Mouse (Mus musculus): ENCODE data around the gene Zswim8. TPM values are rescaled to one million over a fixed set of nuclear protein-coding genes. Genes with fewer than 3 reads are reported as not detected.

The Zswim8 gene
- polyA plus RNA-seq, 1 experiment, result not detected

DNA sequence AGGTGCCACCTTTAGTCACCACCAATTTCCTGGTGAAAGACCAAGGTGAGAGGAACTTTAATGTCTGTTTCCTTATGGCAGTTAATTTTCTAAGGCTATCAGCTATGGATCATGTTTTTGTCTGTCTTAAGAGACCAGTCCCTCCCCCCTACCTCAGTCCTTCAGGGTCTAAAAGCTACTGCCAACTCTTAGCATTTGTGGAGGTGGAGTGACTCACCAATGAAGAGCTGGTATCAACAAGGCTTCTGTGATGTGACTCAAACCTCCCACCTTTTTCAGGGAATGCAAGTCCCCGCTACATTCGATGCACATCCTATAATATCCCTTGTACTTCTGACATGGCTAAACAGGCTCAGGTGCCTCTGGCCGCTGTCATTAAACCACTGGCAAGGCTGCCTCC, 20.8 kb upstream of the Zswim8 start:
- H3K27ac ChIP-seq (ENCODE audit: insufficient read depth, low read depth, low read length), result peak overlapping the region; percentile 46; the same call in 1 of the 2 replicates

DNA sequence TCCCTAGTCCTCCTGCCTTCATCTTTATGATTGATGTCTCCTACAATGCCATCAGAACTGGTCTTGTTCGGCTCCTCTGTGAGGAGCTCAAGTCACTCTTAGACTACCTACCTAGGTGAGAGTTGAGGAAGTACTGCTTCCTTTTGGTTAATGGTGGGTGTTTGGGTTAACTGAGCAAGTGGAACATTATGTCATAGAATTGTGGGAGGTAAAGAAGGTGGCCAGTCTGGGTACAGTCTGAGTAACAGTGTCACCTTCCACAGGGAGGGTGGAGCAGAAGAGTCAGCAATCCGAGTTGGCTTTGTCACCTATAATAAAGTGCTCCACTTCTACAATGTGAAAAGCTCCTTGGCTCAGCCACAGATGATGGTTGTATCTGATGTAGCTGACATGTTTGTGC, 18.3 kb upstream of the Zswim8 start:
- Histone ChIP-seq H3K4me1 (ENCODE audit: control insufficient read depth, insufficient read depth, low read length) (peaks cover 10% of the 10 kb centered on the region; the same call in 1 of the 2 replicates), H3K27ac (ENCODE audit: insufficient read depth, low read depth, low read length) (no peak overlapping the region), H3K4me3 (ENCODE audit: insufficient read depth, low read depth, low read length) (no peak overlapping the region)
- no peak for TF ChIP-seq POLR2A (IDR thresholded peaks at IDR 0.05; ENCODE audit: insufficient read depth, low read depth, low read length)
- no peak for TF ChIP-seq CTCF (IDR thresholded peaks at IDR 0.05; ENCODE audit: insufficient read depth, low read depth, low read length)
- WGBS, result 77% methylated on average over 2 of the region's 2 CpGs

More for the DNA sequence above, 20.8 kb upstream of the Zswim8 start:
- WGBS, result 51% methylated on average over 3 of the region's 3 CpGs
- peaks cover 10% of the 10 kb centered on the region; the same call in 1 of the 2 replicates for H3K4me1 ChIP-seq (ENCODE audit: control insufficient read depth, insufficient read depth, low read length)
- TF ChIP-seq POLR2A (IDR thresholded peaks at IDR 0.05; ENCODE audit: insufficient read depth, low read depth, low read length) (no peak), CTCF (IDR thresholded peaks at IDR 0.05; ENCODE audit: insufficient read depth, low read depth, low read length) (no peak)
- no peak overlapping the region for H3K4me3 ChIP-seq (ENCODE audit: insufficient read depth, low read depth, low read length)

DNA sequence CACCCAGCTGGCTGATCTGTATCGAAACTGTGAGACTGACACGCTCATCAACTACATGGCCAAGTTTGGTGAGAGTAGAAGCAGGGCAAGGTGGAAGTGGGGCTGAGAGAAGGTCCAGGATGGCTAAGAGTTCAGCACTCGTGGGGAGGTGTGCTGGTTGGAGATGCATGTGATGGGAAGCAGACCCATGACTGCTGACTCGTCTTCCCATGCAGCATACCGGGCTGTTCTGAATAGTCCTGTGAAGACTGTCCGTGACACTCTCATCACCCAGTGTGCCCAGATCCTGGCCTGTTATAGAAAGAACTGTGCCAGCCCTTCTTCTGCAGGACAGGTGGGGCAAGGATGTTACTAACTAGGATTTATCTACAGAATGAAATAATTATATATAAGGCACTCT, 15.6 kb upstream of the Zswim8 start:
- Histone ChIP-seq H3K4me3 (ENCODE audit: insufficient read depth, low read depth, low read length) (no peak overlapping the region), H3K27ac (ENCODE audit: insufficient read depth, low read depth, low read length) (no peak overlapping the region), H3K4me1 (ENCODE audit: control insufficient read depth, insufficient read depth, low read length) (peaks cover 9% of the 10 kb centered on the region)
- TF ChIP-seq POLR2A (IDR thresholded peaks at IDR 0.05; ENCODE audit: insufficient read depth, low read depth, low read length) (no peak), CTCF (IDR thresholded peaks at IDR 0.05; ENCODE audit: insufficient read depth, low read depth, low read length) (no peak)
- WGBS, result 87% methylated on average over 6 of the region's 6 CpGs

DNA sequence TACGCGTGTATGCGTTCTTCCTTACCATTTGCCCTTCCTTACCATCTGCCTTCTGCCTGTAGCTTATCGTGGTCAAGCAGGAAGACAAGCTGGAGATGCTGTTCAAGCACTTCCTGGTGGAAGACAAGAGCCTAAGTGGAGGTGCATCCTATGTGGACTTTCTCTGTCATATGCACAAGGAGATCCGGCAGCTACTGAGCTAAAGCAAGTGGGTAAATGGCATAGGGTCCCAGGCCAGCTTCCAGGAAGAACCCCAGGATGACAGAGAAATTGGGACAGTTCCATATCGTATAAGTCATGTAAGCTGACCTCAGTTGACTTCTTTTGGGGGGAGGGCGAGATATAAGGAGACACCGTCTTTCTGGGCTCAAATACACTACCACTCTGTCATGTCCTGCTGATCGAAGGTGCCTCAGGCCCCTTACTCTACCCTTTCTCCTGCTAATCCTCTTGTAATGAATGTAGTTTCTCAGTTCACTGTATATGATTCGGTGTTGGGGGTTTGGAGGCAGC, 13.7 kb upstream of the Zswim8 start:
- Histone ChIP-seq H3K27ac (ENCODE audit: insufficient read depth, low read depth, low read length) (no peak overlapping the region), H3K4me3 (ENCODE audit: insufficient read depth, low read depth, low read length) (no peak overlapping the region), H3K4me1 (ENCODE audit: control insufficient read depth, insufficient read depth, low read length) (peaks cover 10% of the 10 kb centered on the region)
- 92% methylated on average over 10 of the region's 10 CpGs for WGBS
- TF ChIP-seq CTCF (IDR thresholded peaks at IDR 0.05; ENCODE audit: insufficient read depth, low read depth, low read length), result no peak
- no peak for TF ChIP-seq POLR2A (IDR thresholded peaks at IDR 0.05; ENCODE audit: insufficient read depth, low read depth, low read length)

DNA sequence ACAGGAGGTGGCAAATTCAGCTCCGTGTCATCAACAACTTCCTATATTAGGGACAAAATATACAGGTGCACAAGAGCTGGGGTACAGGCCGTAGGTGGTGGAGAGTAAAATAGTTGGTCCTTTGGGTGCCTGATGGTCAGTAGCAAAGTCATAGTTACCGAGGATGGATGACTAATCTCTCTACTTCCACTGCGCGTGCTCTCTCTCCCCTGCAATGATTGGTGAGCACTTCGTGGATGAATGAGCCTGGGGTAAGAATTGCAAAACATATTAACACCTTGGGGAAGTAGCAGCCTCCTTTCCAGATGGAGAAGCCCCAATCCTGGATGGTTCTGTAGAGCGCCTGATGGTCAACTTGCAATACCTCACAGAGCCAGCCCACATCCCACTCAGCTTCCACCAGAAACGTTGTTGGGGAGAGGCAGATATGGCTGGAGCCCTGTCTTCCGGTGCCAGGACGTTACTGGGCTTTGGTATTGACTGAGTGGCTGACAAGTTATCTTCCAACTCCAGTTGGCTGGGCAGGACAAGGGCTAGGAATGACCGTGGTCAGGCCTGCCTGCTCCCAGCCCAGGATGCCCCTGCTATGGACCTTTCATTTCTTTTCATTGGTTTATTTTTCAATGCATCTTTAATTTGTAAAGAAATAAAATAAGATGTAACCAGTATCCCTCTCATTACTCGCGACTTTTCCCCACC, 13.0 kb upstream of the Zswim8 start:
- H3K4me3 ChIP-seq (ENCODE audit: insufficient read depth, low read depth, low read length), result peak overlapping the region; percentile 88
- 41% methylated on average over 13 of the region's 13 CpGs for WGBS
- TF ChIP-seq CTCF (IDR thresholded peaks at IDR 0.05; ENCODE audit: insufficient read depth, low read depth, low read length), result no peak
- no peak for TF ChIP-seq POLR2A (IDR thresholded peaks at IDR 0.05; ENCODE audit: insufficient read depth, low read depth, low read length)
- H3K4me1 ChIP-seq (ENCODE audit: control insufficient read depth, insufficient read depth, low read length), result peaks cover 10% of the 10 kb centered on the region
- peak overlapping the region; percentile 39 for H3K27ac ChIP-seq (ENCODE audit: insufficient read depth, low read depth, low read length)

DNA sequence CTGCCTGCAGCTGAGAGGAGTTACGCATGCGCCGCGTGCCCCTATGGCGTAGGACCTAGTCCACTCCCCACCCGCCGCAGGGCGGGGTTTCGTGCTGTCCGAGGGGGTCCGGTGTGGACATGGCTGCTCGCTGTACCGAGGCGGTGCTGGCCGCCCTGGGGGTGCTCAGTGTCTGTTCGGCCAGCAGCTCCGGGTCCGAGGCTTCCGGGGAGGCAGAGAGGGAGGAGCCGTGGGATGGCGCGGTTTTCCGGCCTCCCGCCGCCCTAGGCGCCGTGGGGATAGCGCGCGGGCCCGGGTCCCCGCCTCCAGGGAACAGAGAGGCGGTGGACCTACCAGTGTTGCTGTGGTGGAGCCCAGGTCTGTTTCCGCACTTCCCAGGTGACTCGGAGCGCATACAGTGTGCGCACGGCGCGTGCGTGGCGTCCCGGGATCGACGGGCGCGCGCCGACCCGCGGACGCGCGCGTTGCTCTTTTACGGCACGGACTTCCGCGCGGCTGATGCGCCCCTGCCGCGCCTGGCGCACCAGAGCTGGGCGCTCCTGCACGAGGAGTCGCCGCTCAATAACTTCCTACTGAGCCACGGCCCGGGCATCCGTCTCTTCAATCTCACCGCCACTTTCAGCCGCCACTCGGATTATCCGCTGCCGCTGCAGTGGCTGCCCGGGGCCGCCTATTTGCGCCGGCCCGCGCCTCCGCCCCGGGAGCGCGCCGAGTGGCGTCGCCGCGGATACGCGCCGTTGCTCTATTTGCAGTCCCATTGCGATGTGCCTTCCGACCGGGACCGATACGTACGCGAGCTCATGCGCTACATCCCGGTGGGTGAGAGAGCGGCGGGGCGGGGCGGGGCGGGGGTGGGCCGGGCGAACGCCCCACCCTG, 12.2 kb upstream of the Zswim8 start, which contains the start of gene Fut11:
TSS of gene Fut11 (plus strand) at position 85 of the 877 bp plus-strand sequence.
- peak; percentile 56 for TF ChIP-seq POLR2A (IDR thresholded peaks at IDR 0.05; ENCODE audit: insufficient read depth, low read depth, low read length)
- no peak for TF ChIP-seq CTCF (IDR thresholded peaks at IDR 0.05; ENCODE audit: insufficient read depth, low read depth, low read length)
- Histone ChIP-seq H3K27ac (ENCODE audit: insufficient read depth, low read depth, low read length) (peak within 1 kb of the TSS; percentile 93), H3K4me3 (ENCODE audit: insufficient read depth, low read depth, low read length) (peak within 1 kb of the TSS; percentile 88), H3K4me1 (ENCODE audit: control insufficient read depth, insufficient read depth, low read length) (peaks cover 10% of the 10 kb centered on the region)
- WGBS, result under 1% methylated on average over 111 of the region's 111 CpGs

DNA sequence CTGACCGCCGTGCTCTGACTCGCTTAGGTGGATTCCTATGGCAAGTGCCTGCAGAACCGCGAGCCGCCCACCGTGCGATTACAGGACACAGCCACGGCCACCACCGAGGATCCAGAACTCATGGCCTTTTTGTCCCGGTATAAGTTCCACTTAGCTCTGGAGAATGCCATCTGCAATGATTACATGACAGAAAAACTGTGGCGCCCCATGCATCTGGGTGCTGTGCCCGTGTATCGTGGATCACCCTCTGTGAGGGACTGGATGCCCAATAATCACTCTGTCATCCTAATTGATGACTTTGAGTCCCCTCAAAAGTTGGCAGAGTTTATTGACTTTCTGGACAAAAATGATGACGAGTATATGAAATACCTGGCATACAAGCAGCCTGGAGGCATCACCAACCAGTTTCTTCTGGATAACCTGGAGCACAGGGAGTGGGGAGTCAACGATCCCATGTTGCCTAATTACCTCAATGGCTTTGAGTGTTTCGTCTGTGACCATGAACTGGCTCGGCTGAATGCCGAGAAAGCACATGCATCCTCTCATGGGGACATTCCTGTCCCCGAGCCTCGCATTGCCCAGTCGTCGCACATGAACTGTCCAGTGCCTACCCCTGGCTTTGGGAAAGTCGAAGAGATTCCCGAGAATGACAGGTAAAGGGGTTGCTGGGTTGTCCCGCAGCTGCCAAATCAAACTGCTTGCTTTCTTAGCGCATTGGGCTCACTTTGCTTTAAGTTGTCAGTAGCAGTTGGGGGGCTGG, 11.4 kb upstream of the Zswim8 start:
- H3K27ac ChIP-seq (ENCODE audit: insufficient read depth, low read depth, low read length), result no peak overlapping the region
- H3K4me3 ChIP-seq (ENCODE audit: insufficient read depth, low read depth, low read length), result peak overlapping the region; percentile 88
- 6% methylated on average over 27 of the region's 27 CpGs for WGBS
- no peak for TF ChIP-seq CTCF (IDR thresholded peaks at IDR 0.05; ENCODE audit: insufficient read depth, low read depth, low read length)
- no peak for TF ChIP-seq POLR2A (IDR thresholded peaks at IDR 0.05; ENCODE audit: insufficient read depth, low read depth, low read length)
- peaks cover 12% of the 10 kb centered on the region for H3K4me1 ChIP-seq (ENCODE audit: control insufficient read depth, insufficient read depth, low read length)

DNA sequence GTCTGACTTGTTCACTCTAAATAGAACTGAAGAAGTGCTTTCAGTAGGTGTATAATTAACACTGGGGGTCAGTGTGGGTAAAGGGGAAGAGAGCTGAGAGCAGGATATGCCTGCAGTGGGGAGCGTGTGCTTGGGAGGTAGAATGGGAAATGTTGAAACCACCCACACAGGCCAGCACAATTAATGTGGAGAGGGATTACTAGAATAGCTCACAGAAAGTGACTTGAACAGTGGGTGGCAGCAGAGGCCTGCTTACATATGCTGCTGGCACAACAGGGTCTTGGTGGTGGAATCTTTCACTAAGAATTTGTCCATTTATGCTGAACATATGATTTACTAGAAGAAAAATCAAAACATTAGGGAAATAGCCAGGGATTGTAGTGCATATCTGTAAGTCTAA, 10.4 kb upstream of the Zswim8 start:
- H3K27ac ChIP-seq (ENCODE audit: insufficient read depth, low read depth, low read length), result peak overlapping the region; percentile 10; the same call in 1 of the 2 replicates
- TF ChIP-seq POLR2A (IDR thresholded peaks at IDR 0.05; ENCODE audit: insufficient read depth, low read depth, low read length), result no peak
- TF ChIP-seq CTCF (IDR thresholded peaks at IDR 0.05; ENCODE audit: insufficient read depth, low read depth, low read length), result no peak
- H3K4me1 ChIP-seq (ENCODE audit: control insufficient read depth, insufficient read depth, low read length), result peaks cover 12% of the 10 kb centered on the region
- H3K4me3 ChIP-seq (ENCODE audit: insufficient read depth, low read depth, low read length), result 0 out of 2 replicates have a peak overlapping the region, but pooled peaks have one; percentile 29
- WGBS, result 4% methylated on average over 1 of the region's 1 CpGs
